Mouse (Mus musculus): ENCODE data around the gene Apopt1. TPM values are rescaled to one million over a fixed set of nuclear protein-coding genes. Genes with fewer than 3 reads are reported as not detected.
A peak's percentile ranks its signal among the peaks of the same experiment; 100 is the strongest.
"Not testable (repeated sequence)": the region's sequence is repeated elsewhere in the genome, so short reads cannot be mapped to it uniquely, and the experiment has no call there.

The Apopt1 gene
- total RNA-seq, 4 experiments from 2014 or later = 65.7 to 82.3 (median 74.3) TPM

GRCm38 (mm10) chr12:111710091-111710490 lies 3.0 kb upstream of the Apopt1 start:
- DNase-seq = no peak

GRCm38 (mm10) chr12:111712476-111712875 lies 585 bp upstream of the Apopt1 start:
- DNase-seq = no peak

GRCm38 (mm10) chr12:111713880-111714279 lies 819 bp downstream of the Apopt1 start:
- not testable (repeated sequence) for DNase-seq

DNA sequence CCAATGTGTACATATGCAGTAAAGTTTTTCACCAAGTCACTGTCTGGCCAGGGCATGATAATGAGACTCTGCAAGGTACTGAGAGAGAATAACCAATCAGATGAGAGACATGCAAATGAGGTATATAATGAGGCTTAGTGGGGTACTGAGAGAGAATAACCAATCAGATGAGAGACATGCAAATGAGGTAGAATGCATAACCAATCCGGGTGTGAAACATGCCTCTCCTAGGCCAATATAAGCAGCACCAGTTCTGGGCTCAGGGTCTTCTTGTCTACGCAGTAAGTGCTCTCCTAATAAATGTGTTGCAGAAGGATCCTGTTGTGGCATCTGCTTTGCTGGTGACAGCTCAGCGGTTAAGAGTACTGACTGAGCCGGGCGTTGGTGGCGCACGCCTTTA lies 3.4 kb downstream of the Apopt1 start:
- no peak for DNase-seq

DNA sequence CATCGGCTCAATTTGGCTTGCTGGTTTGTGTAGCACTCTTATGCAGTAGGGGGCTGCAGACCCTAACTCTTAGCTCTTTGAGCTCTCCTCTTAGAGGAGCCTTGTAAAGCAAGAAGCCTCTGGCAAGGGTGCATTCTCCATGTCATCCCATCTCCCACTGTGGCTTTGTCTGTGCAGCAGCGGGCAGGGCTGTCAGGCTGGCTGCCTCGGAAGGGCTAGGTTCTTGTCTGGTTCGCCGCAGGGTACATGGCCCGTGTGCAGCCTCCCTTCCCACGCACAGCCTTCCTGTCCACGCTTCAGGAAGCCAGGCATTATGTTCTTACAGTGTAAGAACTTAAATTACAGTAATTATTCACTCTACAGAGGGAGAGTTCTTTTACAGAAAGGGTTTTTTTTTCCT lies 5.6 kb downstream of the Apopt1 start:
- DNase-seq = no peak

DNA sequence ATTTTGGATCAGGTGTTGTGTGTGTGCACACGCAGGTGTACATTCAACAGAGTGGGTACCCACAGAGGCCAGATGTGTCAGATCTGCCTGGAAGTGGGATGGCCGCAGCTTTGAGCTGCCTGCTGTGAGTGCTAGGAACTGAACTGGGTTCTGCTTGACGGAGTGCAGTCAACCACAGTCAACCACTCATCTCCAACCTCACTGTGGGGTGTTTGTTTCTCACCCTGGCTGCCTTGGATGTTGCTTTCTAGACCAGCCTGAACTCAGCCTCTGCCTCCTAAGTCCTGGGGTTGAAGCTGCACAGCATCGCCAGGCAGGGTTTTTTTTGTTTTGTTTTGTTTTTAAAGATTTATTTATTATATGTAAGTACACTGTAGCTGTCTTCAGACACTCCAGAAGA lies 7.2 kb downstream of the Apopt1 start:
- DNase-seq = no peak

GRCm38 (mm10) chr12:111722654-111723053 lies 9.6 kb downstream of the Apopt1 start:
- no peak for DNase-seq

DNA sequence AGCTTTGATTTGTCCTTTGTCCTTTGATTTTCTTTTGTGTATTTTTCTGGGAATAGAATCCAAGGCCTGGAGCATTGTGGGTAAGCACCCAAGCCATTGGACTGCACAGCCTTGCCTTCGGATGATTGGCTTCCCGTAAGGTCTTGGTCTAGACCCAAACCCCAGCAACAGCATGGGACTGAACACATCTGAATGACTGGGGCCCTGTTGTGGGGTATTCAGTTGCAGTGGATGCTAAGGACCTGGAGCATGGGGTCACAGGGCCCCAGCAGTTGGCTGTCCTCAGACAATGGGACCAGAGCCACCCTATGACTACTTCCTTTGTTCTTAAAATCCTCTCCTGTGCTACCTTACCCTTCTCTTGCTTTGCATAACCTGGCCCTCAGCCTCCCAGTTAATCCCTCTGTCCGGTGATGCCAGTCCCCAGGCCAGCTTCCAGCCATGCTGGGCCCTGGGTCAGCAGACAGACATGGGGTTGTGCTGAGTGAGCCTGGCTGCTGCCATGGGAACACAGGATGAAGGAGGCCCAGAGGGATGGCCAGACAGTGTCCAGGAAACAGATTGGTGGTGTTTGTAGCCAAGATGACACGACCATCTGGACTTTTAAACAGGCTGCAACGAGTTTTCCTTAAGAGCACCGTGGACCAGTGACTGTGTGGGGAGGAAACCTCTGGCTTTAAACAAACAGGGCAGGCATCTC lies 11.7 kb downstream of the Apopt1 start:
- DNase-seq = no peak

DNA sequence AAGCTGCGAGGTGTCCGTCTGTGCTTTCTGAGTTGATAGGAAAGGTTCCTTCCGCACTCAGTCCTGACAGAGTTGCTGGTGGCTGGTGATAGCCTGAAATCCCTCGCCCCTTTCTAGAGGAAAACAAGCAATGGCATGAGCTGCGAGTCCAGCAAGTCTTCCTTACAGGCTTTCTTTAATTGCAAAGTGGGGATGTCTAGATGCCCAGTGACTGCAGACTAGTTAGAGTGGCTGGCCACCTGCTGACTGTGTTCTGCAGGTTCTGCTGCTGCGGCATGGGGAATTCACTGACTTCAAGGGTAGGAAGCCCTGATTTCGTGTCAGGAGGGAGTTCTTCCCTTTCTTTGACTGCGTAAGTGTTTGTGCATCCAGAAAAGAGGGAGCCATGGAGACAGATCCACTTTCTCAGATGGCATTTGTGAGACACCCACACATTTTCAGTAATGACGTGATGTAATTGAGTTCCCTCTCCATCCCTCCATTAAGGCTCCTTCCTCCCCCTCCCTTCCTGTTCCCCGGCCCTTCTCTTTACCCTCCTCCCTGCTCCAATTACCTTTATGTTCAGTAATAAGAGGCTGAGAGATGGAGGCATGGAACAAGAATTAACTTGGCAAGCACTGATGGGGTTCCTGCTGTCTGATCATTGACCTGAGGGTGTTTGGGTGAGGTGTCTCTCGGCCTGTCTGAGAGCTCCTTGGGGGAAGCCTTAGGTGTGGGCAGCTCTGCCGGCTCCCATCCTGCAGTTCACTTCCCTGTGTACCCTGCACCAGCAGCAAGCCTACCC lies 12.5 kb downstream of the Apopt1 start:
- no peak for DNase-seq

DNA sequence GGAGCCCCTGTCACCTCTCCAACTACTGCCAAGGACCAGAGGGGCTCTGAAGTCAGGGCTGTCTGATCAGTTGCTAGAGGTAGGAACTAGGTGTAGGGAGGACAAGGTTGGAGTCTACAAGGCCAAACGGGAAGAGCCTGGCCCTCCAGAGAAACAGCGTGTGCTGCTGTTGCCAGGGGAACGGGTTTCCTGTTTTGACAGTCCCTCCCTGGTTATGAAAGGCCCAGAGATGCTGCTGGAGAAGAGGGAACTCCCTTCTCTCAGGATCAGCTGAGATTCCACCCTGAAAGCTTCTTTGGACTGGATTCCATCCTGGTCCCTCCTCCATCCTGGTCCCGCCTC lies 13.0 kb downstream of the Apopt1 start:
- DNase-seq = no peak

DNA sequence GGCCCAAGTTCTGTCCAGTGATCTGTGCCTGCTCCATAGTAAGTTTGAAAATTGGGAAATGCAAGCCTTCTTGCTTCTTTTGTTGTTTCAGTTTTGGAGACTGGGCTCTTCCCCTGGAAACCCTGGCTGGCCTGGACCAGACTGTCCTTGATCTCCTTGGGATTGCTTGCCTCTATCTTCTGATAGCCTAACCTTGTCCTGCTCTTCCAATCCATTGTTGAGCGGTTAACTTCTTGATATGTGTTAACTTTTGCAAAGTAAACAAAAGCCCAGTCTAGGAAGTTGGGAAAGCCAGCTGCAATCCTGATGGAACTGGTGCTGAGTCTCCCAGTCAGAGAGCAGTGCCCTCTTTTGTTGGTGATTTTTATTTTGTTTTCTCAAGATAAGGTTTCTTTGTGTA lies 14.9 kb downstream of the Apopt1 start:
- no peak for DNase-seq

GRCm38 (mm10) chr12:111731822-111732807 lies 19.1 kb downstream of the Apopt1 start:
- peak; percentile 78 for DNase-seq

DNA sequence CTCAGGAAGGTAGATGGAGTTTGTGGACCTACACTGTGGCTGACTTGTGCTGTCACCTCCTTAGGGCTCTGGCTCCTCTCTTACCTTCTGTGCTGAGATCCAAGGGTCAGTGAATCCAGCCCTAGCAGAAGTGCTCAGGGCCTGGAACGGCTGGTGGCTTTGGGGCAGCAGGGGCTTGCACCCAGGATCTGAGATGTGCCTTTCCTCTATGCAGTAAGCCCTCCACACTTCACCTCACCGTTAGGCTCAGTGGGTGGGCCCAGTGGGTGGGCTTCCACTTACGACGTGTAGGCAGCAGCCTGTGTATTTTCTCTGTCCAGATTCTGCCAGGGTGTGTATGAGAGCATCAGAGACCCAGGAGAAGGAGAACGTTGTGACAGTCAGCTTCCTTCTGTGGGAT lies 19.9 kb downstream of the Apopt1 start:
- no peak for DNase-seq

GRCm38 (mm10) chr12:111734912-111735311 lies 21.9 kb downstream of the Apopt1 start:
- no peak for DNase-seq

DNA sequence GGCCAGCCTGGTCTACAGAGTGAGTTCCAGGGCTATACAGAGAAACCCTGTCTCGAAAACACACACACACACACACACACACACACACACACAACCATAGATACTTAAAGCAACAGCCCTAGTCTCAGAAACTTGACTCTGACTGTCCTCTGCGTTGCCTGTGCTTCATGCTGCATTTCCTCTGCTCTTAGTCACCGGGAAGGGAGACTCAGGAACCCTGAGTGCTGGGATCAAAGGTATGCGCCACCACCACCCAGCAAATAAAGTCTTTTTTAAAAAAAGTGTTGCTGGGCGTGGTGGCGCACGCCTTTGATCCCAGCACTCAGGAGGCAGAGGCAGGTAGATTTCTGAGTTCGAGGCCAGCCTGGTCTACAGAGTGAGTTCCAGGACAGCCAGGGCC lies 23.6 kb downstream of the Apopt1 start:
- DNase-seq = not testable (repeated sequence)

DNA sequence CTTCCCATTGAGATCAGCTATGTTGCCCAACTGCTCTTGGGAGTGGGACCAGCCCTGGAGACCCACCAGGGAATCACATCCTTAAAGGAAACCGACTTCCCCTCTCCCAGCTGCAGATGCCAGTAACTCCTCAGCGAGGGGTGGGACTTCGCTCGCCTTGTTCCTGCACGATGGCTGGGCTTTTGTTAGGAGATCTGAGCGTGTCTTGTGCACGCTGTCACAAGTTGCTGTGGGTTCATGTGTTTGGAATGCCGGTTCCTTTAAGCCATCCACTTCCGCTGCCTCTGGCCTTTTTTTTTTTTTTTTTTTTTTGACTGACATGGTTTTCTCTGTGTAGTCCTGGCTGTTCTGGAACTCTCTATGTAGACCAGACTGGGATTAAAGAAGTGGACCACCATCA lies 24.3 kb downstream of the Apopt1 start:
- DNase-seq = no peak

DNA sequence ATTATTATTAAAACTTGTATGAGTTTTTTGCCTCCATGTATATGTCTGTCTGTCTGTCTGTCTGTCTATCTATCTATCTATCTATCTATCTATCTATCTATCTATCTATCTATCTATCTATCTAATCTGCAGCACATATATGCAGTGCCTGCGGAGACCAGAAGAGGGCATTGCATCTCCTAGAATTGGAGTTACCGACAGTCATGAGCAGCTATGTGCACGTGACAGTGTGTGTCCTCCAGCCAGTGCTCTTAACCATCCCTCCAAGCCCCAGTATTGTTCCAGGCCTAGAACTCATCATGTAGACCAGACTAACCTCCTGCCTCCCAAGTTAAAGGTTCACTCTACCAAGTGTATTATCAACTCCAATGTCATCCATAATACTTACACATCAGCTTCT lies 25.7 kb downstream of the Apopt1 start:
- no peak for DNase-seq

DNA sequence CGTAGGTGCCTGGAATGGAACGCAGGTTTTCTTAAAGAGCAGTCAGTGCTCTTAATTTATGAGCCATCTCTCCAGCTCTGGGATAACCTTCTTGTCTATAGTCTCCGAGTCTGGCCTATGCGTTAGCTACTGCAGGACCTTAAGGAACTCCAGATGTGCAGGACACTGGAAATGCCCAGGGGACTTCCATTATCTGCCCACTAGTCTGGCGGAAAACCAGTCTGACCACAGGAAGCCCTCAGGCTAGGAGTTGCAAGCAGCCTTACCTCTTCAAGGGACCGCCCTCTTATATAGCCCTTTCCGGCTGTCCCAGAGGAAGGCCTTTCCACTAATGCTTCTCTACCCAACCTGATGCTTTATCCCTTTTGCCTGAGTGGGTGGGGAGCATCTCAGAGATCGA lies 28.3 kb downstream of the Apopt1 start:
- DNase-seq = no peak

DNA sequence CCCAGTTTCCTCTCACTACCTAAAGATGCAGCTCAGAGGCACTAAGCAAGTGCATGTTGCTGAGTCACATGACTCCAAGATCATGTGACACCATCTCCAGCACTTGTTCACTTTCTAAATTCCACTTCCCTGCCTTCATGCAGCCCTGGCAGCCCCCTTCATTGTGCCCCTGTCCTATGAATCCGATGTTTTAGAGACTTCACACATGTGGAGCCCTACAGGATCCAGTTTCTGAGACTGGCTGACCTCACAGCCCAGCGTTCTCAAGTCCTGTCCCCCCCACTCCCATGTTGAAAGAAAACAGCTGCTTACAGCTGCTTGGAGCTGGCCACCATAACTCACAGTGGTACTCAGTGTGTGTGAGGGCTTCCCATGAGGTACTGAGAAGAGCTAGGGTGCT lies 30.4 kb downstream of the Apopt1 start:
- DNase-seq = no peak

GRCm38 (mm10) chr12:111743981-111744423 lies 30.9 kb downstream of the Apopt1 start:
- DNase-seq = no peak

DNA sequence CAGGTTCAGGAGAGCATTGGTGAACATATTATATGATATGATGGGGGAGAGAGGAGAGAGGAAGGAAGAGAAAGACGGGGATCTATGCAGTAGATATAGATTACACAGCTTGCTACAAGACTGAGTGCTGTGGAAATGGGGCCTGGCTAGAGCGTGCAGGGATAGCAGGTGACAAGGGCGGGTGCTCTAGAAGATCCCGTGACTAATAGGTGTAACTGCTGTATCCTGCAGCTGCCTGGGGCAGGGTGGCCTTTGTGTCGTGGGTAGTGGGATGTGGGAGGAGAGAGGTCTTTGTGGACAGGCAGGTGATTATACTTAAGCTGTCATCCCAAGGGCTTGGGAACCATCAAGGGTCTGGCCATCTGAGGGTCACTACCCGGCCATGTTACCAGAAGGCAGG lies 32.2 kb downstream of the Apopt1 start:
- DNase-seq = no peak

- DNase-seq = peak; percentile 46
Observed at GRCm38 (mm10) chr12:111746091-111746490, 33.0 kb downstream of the Apopt1 start.

DNA sequence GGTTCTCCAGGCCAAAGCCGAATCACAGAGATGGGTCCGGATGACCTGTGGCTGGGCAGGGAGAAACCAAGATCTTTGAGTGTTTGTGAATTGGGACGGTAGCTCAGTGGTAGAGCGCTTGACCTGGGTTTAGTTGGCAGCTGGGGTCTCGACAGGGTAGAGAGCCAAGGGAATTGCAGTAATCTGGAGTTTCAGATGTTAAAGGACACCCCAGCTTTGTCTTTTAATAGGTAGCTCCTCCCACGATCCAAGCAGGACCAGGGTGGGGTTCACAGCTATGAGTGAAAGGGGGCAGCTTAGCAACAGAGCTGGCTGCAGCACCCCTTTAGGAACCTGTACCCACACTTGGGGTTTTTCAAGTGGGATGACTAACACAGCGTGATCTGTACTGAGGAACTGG lies 34.4 kb downstream of the Apopt1 start:
- no peak for DNase-seq
